Mouse (Mus musculus) heart, postnatal 36 days (tissue): ENCODE data around the gene Zfp593. TPM values are rescaled to one million over a fixed set of nuclear protein-coding genes. Genes with fewer than 3 reads are reported as not detected.
A peak's percentile ranks its signal among the peaks of the same experiment; 100 is the strongest.
"Not testable (repeated sequence)": the region's sequence is repeated elsewhere in the genome, so short reads cannot be mapped to it uniquely, and the experiment has no call there.

Experiments used
- DNase-seq, 2 experiments: peaks; one replicate each; pipeline ENCODE4 v3.0.0; 2021 to 2022
- intact Hi-C: fragments of 180-260 bp; cut with DNase I; formaldehyde crosslinking; loops from one replicate; pipeline ENCODE4 v1.15.1; 2025
- total RNA-seq, 2 experiments: library from RNA; stranded (reverse); gene quantifications; 2 replicates each; pipeline ENCODE4 v1.2.3; 2021

Zfp593 gene
- total RNA-seq = 1 to 10 TPM; 2.6 to 3.7 TPM

DNA sequence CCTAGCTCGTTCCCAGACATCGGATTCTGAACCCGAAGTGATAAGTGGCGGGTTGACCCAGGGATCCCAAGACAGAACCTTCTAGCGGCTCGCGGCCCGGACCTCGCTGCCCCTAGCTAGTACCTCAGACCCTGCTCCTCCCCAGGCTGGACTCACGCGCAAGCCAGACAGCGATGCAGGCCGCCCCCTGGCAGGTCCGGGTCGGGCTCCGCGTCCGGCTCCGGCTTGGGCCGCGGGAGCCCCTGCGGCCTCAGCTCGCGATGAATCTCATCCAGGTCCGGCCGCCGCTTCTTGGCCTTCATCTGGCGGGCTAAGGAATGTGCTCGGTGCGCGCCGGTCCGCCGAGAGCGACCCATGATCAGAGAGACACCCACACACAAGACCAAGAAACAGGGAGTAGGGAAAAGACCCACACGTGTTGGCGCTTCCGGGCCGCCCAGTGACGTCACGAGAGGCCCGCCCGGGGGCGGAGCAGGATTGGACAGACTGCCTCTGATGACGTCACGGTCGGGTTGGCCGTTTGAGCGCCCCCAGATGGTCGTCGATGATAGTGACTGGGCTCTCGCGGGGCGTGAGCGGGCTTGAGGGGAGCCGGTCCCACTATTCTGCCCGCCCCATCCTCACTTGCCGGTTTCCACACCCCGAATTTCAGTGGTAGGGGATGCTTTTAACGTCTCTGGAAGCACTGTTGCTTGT is at the start of gene Zfp593:
Zfp593 (minus strand) TSS at position 445 of the 696 bp plus-strand sequence.
- intact Hi-C loops = loop anchor here (1.0 to 10.0 kb wide), 2 partner anchors 58 to 230 kb away; partner anchors contain the start of gene Cep85
- DNase-seq = peak; percentile 97

DNA sequence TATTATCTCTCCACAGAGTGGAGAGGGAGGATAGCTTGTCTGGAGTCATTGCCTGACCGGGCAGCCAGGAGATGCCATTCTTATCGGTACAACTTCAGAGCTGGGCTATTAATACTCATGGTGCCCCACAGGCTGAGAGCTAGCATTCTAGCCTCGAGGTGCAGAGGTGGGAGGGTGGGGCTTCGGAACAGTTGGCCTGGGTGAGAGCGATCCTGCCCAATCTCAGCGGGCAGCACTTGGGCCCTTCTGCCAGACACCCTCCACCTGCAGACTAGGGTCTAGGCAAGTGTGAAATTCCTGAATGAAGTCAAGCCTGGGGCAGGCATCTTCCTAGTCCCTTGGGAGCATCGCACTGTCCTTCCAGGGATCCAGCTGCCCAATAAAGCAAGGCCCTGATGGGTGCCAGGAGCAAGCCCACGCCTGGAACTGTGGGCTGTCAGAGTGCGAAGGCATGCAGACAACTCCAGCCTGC is 48.3 kb upstream of the Zfp593 start:
- intact Hi-C loops = loop anchor here (2.0 to 5.0 kb wide), 2 partner anchors 63 to 256 kb away; no protein-coding TSS in a partner anchor
- peak in 1 of 2 experiments; percentile 50 for DNase-seq

DNA sequence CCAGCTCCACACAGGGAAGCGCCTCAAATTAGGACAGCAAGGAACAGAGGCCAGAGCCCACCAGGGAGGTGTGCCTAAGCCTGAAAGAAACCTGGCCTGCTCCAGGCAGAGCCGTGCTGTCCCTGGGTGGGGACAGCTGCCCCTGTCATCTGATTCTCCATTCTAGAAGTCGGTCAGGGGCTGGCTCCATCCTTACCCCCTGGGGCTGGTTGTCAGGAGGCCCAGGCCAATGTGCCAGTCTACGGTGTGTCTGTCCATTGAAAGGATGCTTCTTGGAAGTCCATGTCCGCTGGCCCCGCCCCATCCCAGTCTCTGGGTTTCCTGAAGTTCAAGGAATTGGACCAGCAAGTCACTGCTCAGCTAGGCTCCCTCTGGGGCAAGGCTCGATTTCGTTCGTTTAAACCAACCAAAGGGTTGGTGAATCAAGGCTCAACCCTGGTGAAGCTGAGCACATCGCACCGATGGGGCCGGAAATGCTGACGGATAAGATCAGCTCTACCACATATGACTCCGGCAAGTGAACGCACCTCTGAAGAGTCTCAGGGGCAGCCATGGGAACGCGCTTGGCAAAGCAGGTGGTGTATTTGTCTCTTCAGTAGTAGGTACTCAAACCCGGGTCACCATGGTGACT is 47.8 kb upstream of the Zfp593 start:
- DNase-seq = no peak
- intact Hi-C loops = loop anchor here (5.0 kb wide), 1 partner anchor 256 kb away; no protein-coding TSS in a partner anchor

DNA sequence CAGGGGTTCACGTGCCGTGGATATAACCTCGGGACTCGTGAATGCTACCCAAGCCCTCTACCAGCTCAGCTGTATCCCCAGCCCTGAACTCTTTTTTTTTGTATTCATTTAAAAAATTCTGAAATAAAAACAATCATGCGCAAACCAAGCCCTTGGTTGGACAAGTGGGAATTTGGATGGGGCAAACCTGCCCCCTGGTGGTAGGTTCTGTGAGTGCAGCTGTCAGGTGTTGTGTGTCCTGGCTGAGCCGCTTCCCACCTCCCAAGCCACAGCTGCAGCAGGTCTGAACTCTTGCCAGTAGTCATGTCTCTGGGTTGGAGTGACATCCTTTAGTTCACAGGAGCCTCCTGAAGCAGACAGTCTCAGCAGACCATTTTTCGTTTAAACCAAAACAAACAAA is 46.7 kb upstream of the Zfp593 start:
- intact Hi-C loops = loop anchor here (1.0 to 5.0 kb wide), 2 partner anchors 105 to 255 kb away; partner anchors contain the start of gene Cep85

DNA sequence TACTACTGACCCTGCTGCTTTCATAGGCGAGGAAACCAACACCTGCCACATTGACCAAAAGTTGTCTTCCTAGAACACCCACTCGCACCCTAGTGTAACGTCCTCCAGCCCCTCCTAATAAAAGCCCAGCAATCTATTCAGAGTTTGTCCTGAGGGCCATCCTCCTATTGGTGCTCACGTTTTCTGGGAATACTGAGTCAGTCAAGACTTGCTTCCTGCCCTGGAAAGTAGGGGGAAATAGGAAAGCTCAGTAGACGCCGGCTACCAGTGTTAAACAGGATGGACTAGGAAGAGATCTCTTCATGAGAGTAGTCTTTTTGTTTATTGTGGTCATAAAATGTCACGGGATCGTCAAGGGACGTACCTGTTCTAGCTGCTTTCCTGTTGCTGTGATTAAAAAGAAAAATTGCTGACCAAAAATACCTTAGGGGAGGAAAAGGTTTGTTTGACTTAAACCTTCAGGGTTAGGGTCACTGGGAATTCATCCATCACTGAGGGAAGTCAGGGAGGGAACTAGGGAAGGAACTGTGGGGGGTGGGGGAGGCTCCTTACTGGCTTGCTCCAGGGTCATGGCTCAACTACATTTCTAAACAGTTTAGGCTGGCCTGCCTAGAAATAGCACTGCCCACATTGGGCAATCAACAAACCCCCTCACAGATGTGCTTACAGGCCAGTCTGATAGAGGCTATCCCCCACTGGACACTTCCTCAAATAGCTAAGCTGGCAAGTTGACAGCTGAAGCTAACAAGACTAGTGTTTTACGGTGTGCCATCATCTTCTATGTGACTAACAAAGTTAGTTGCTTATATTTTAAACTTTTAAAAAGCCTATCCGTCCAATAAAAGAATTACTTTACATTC is 43.2 kb upstream of the Zfp593 start:
- intact Hi-C loops = loop anchor here (1.0 kb wide), 1 partner anchor 41 kb away; no protein-coding TSS in a partner anchor

More for the DNA sequence above, 46.7 kb upstream of the Zfp593 start:
- peak; percentile 79 to 86 for DNase-seq

DNA sequence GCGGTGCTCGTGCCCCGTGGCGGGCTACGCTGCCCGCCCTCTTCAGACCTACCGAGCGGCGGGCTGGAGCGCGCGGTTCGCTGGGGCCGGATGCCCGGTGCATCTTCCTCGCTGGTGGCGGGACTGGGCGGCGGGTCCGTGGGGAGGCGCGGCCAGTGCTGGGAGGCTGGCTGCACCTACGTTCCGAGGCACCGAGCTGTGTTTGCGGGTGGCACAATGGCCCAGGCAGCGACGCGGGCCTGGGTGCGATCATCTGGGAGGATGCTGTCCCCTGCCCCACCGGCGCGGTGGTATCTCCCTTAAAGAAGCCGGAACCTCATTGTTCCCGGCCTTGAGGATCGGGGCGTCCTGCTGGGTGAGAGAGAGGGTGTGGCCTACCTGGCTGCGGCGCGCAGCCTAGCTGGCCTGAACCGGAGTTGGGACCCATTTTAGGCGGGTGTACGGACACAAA is 42.2 kb upstream of the Zfp593 start, which contains the start of gene Pdik1l:
Pdik1l (minus strand) TSS at position 321 of the 451 bp plus-strand sequence.
- intact Hi-C loops = loop anchor here (1.0 kb wide), 1 partner anchor 40 kb away; no protein-coding TSS in a partner anchor
- DNase-seq = peak in 1 of 2 experiments; percentile 67

More for the DNA sequence above, 43.2 kb upstream of the Zfp593 start:
- DNase-seq = no peak

DNA sequence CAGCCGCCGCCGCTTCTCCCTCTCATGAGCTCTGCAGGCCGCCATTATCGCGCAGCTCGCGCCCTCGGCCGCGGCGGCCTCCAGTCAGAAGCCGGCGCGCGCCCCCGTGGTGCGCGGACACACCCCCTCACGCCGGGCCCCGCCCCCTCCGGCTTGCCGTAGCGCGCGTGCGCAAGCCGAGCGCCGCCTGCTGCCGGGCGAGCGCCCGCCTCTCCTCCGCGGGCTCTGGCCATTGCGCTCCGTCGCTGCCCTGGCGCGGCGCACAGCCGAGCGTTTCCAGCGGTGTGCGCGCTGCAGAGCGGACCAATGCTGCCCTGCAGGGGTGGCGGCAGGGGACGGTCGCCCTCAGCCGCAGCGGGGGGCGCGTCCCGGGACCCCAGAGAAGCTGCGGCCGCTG is 41.8 kb upstream of the Zfp593 start:
- intact Hi-C loops = no loop called here
- DNase-seq = peak; percentile 98 to 99

- intact Hi-C loops = no loop called here
- peak in 1 of 2 experiments; percentile 36 for DNase-seq
Measured at GRCm38 (mm10) chr4:134286226-134287167, 41.1 kb upstream of the Zfp593 start.

GRCm38 (mm10) chr4:134284942-134285341 is 39.5 kb upstream of the Zfp593 start:
- no peak for DNase-seq
- intact Hi-C loops = no loop called here

DNA sequence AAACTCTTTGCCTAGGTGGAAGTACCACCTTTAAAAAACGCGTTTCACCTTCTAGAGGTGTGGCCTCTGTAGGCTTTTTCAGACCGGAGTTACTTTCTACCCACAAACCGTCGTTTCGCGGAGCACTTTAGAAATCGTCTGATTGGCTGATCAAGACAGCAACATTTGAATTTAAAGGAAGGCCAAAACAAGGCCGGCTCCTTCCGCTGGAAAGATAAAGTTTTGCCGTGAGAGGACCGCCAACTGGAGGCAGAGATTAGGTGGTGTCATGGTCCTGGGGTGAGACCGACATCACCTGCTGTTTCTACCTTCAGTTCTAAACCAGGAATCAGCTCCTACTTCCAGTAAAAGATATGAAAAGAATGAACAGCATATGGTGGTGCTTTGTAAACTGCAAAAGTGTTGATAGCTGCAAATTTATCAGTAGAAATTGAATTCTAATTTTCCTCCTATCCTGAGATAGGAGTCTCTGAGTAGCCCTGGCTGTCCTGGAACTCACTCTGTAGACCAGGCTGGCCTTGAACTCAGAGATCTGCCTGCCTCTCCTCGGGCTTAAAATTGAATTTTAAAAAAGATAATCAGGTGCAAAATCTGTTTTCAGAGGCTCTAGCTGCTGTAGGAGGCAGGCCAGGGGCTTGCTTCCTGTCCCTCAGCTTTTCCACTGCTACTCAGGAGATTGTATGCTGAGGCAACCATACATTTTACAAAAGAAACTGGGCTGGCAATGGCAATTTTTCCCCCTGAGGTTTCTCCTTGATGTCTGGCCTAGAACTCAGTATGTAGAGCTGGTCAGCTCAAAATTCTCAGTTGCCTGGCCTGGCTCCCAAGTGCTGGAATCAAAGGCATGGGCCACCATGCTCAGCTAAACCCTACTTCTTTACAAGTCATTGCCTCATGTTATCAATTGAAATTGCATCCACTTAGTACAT is 28.3 kb upstream of the Zfp593 start:
- no peak for DNase-seq

GRCm38 (mm10) chr4:134272731-134273416 is 27.5 kb upstream of the Zfp593 start:
- intact Hi-C loops = no loop called here
- DNase-seq = no peak

More for the DNA sequence above, 28.3 kb upstream of the Zfp593 start:
- intact Hi-C loops = no loop called here

- no peak for DNase-seq
- intact Hi-C loops = no loop called here
Measured at GRCm38 (mm10) chr4:134271979-134272378, 26.6 kb upstream of the Zfp593 start.

DNA sequence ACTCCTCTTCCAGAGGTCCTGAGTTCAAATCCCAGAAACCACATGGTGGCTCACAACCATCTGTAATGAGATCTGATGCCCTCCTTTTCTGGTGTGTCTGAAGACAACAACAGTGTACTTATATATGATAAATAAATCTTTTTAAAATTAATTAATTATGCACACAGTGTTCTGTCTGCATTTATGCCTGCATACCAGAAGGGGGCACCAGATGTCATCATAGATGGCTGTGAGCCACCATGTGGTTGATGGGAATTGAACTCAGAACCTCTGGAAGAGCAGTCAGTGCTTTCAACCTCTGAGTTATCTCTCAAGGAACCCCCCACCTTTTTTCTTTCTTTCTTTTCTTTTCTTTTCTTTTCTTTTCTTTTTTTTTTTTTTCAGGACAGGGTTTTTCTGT is 24.2 kb upstream of the Zfp593 start:
- DNase-seq = not testable (repeated sequence)
- intact Hi-C loops = loop anchor here (2.0 kb wide), 1 partner anchor 19 kb away; no protein-coding TSS in a partner anchor

DNA sequence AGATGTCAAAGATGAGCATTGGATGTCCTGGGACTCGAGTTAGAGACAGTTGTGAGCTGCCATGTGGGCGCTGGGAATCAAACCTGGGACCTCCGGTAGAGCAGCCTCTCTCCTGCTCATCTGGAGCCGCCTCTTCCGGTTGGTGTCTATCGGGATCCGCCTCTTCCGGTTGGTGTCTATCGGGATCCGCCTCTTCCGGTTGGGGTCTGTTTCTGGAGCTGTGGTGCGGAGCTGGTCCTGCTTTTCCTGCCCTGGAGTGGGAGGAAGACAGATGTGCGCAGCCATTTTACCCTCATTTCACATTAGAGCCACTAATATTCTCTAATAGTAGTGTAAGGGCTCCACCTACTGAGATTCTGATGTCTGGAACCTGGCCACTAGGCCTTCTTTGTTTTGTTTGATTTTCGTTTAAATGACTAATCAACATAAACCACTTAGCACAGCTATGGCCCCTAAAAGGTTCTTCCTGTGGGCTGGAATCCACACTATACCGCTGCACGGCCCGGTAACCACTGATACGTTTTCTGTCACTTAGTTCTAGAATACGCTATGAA is 22.8 kb upstream of the Zfp593 start:
- intact Hi-C loops = loop anchor here (1.0 to 2.0 kb wide), 2 partner anchors 17 to 81 kb away; partner anchors contain the start of gene Cep85
- DNase-seq = no peak

DNA sequence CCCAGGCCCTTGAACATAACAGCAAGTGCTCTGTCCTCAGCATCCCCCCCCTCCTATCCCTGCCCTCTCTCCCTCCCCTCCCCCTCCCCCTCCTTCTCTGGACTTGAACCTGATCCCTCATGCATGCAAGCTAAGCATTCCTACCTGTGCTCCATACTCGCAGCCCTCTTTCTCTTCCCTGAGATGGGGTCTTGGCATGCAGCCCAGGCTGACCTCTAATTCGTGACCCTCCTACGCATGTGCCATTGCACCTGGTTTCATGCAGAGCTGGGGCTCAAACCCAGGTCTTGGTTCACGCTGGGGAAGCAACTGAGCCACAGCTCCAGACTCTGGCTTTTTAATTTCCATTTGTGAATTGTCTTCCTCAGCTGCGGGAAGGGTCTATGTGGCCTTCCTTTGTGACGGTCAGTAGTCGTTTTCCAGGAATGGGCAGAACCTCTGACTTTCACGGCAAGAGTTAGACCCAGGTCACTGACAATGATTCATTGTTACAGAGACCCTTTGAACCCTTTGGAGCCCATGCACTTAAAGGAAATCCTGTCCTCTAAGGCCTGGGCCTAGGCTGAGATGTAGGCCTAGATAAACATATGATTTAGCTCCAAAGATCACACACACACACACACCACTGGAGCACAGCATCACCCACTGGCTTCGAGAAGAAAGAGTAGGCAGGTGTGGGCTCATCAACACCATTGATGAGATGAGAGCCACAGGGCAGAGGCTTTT is 20.6 kb upstream of the Zfp593 start:
- DNase-seq = no peak
- intact Hi-C loops = no loop called here

GRCm38 (mm10) chr4:134263191-134263590 is 17.8 kb upstream of the Zfp593 start:
- peak in 1 of 2 experiments; percentile 69 for DNase-seq
- intact Hi-C loops = loop anchor here (2.0 to 5.0 kb wide), 2 partner anchors 94 to 126 kb away; no protein-coding TSS in a partner anchor
